Mouse (Mus musculus) embryonic facial prominence, embryonic 12.5 days (tissue): ENCODE data around the gene Cstb. TPM values are rescaled to one million over a fixed set of nuclear protein-coding genes. Genes with fewer than 3 reads are reported as not detected.

Source experiments
- ATAC-seq: fragments of 200-750 bp; cut with Nextera tagmentation; 2 replicates; pipeline ENCODE4 v1.8.0; 2017; ENCODE audit not compliant: insufficient number of reproducible peaks, insufficient read depth, low FRiP score, low TSS enrichment
- H3K27ac ChIP-seq: fragments of 300-500 bp; sonication (generic); 2 replicates; pipeline ENCODE4 v1.5.1; 2016; ENCODE audit warnings: mild to moderate bottlenecking
- H3K27me3 ChIP-seq: fragments of 300-500 bp; sonication (generic); 2 replicates; pipeline ENCODE4 v1.6.1; 2016; ENCODE audit warnings: mild to moderate bottlenecking, moderate library complexity
- H3K36me3 ChIP-seq: fragments of 300-500 bp; sonication (generic); 2 replicates; pipeline ENCODE4 v1.6.1; 2016; ENCODE audit warnings: mild to moderate bottlenecking
- H3K4me1 ChIP-seq: fragments of 300-500 bp; sonication (generic); 2 replicates; pipeline ENCODE4 v1.6.1; 2016
- H3K4me2 ChIP-seq: fragments of 300-500 bp; sonication (generic); replicated peaks from 2 replicates; pipeline ENCODE4 v1.6.1; 2016; ENCODE audit warnings: mild to moderate bottlenecking, moderate library complexity
- H3K4me3 ChIP-seq: fragments of 300-500 bp; sonication (generic); 2 replicates; pipeline ENCODE4 v1.5.1; 2016; ENCODE audit warnings: mild to moderate bottlenecking
- H3K9ac ChIP-seq: fragments of 300-500 bp; sonication (generic); 2 replicates; pipeline ENCODE4 v1.6.1; 2016; ENCODE audit warnings: mild to moderate bottlenecking, moderate library complexity
- H3K9me3 ChIP-seq: fragments of 300-500 bp; sonication (generic); 2 replicates; pipeline ENCODE4 v1.6.1; 2016; ENCODE audit warnings: mild to moderate bottlenecking, moderate library complexity
- WGBS: fragments of 180-500 bp; shearing (Covaris S2); methylation state at CpG from one replicate; pipeline ENCODE4 v1.1.7; 2016; 5-methylcytosine and 5-hydroxymethylcytosine counted together
- polyA plus RNA-seq: library from polyadenylated mRNA; unstranded; fragments of >200 nt; fragmentation: Nextera tagmentation; extraction: Ambion mirVana; gene quantifications from 2 replicates; pipeline ENCODE4 v1.2.1, GENCODE M21; 2016

Gene Cstb
- polyA plus RNA-seq, 1 experiment from 2014 or later: 189 TPM

GRCm38 (mm10) chr10:78442292-78442691 lies 16.8 kb downstream of the Cstb start:
- Histone ChIP-seq H3K9me3 (no peaks in the 10 kb centered on the region), H3K4me1 (no peaks in the 10 kb centered on the region), H3K27me3 (no peaks in the 10 kb centered on the region), H3K4me3 (no peak overlapping the region), H3K9ac (no peak overlapping the region), H3K27ac (no peak overlapping the region), H3K4me2 (no peak overlapping the region), H3K36me3 (peaks cover 22% of the 10 kb centered on the region)
- ATAC-seq: no peak
- WGBS: 94% methylated on average over 3 of the region's 3 CpGs

DNA sequence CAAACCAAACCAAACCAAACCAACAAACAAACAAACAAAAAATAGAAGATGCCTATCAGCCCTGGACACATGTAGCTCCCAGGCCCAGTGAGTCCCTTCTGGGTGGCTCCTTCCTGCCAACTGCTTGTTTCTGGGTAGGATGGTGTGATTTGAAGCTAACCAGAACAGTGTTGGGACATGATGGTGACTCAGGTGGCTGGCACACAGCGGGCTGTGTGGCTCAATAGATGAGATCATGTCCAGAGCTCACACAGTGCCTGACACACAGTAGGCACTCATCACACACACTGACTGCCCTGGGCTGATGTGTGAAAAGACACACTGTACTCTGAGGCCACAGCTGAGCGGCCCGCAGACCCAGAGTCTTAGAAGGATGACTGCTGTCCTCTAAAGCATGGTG lies 20.7 kb downstream of the Cstb start:
- 92% methylated on average over 3 of the region's 3 CpGs for WGBS
- Histone ChIP-seq H3K4me3 (no peak overlapping the region), H3K4me2 (no peak overlapping the region), H3K4me1 (no peaks in the 10 kb centered on the region), H3K36me3 (peaks cover 35% of the 10 kb centered on the region), H3K27ac (no peak overlapping the region), H3K9ac (no peak overlapping the region), H3K9me3 (no peaks in the 10 kb centered on the region), H3K27me3 (no peaks in the 10 kb centered on the region)
- no peak for ATAC-seq

DNA sequence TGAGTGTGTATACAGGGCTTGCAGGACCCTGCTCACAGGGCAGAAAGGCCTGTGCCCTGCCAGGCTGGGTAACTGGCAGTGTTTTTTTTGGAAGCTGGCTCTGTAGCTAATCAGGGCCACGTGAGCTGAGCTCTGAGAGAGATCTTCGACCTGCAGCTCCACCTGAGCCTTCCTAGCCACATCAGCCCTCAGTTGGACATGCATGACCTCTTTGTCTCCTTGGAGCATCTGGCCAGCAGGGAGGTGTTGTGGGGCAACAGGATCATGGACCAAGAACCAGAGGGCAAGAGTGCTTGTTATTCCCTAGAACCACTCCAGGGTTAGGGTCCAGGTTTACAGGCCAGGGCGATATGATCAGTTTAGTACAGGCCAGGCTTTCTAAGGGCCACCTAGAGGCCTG lies 21.9 kb downstream of the Cstb start:
- Histone ChIP-seq H3K9me3 (no peaks in the 10 kb centered on the region), H3K4me3 (no peak overlapping the region), H3K36me3 (peaks cover 35% of the 10 kb centered on the region), H3K27me3 (no peaks in the 10 kb centered on the region), H3K4me1 (no peaks in the 10 kb centered on the region), H3K9ac (no peak overlapping the region), H3K27ac (no peak overlapping the region), H3K4me2 (no peak overlapping the region)
- ATAC-seq: no peak
- WGBS: 73% methylated on average over 3 of the region's 3 CpGs

- H3K4me2 ChIP-seq: no peak overlapping the region
- ATAC-seq: no peak
- no peak overlapping the region for H3K27ac ChIP-seq
- H3K4me1 ChIP-seq: no peaks in the 10 kb centered on the region
- 89% methylated on average over 5 of the region's 5 CpGs for whole genome bisulfite sequencing
- no peaks in the 10 kb centered on the region for H3K27me3 ChIP-seq
- no peak overlapping the region for H3K9ac ChIP-seq
- H3K36me3 ChIP-seq: peaks cover 23% of the 10 kb centered on the region
- no peak overlapping the region for H3K4me3 ChIP-seq
- no peaks in the 10 kb centered on the region for H3K9me3 ChIP-seq
Measured at GRCm38 (mm10) chr10:78450761-78451160, 25.3 kb downstream of the Cstb start.

DNA sequence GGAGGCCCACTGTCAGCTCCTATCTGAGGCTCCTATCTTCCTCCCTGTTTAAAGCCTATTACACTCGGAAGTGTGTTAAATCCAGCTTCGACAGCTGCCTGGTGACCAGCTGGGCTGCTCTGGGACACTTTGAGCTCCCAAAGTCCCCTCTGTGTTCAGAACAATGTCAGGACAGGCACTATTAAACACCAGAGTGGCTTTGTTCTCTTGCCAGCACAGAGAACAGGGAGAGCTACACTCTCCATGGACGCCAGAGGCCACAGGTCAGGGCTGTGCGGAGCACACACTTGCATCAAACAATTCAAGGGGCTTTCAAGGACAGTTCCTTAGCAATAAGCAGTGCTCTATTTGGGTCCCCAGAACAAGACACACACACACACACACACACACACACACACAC lies 27.2 kb downstream of the Cstb start:
- Histone ChIP-seq H3K36me3 (peaks cover 19% of the 10 kb centered on the region), H3K9me3 (no peaks in the 10 kb centered on the region), H3K27ac (no peak overlapping the region), H3K9ac (no peak overlapping the region), H3K4me1 (peaks cover 3% of the 10 kb centered on the region), H3K4me3 (no peak overlapping the region), H3K4me2 (no peak overlapping the region), H3K27me3 (no peaks in the 10 kb centered on the region)
- 0 out of 2 replicates have a peak, but pooled peaks have one; percentile 32 for ATAC-seq
- 72% methylated on average over 4 of the region's 4 CpGs for WGBS

- Histone ChIP-seq H3K36me3 (no peaks in the 10 kb centered on the region), H3K27ac (no peak overlapping the region), H3K9ac (no peak overlapping the region), H3K4me1 (peaks cover 25% of the 10 kb centered on the region), H3K9me3 (no peaks in the 10 kb centered on the region), H3K4me2 (no peak overlapping the region), H3K27me3 (no peaks in the 10 kb centered on the region), H3K4me3 (no peak overlapping the region)
- ATAC-seq: no peak
- 86% methylated on average over 13 of the region's 13 CpGs for WGBS
Measured at GRCm38 (mm10) chr10:78456696-78457095, 31.2 kb downstream of the Cstb start.

DNA sequence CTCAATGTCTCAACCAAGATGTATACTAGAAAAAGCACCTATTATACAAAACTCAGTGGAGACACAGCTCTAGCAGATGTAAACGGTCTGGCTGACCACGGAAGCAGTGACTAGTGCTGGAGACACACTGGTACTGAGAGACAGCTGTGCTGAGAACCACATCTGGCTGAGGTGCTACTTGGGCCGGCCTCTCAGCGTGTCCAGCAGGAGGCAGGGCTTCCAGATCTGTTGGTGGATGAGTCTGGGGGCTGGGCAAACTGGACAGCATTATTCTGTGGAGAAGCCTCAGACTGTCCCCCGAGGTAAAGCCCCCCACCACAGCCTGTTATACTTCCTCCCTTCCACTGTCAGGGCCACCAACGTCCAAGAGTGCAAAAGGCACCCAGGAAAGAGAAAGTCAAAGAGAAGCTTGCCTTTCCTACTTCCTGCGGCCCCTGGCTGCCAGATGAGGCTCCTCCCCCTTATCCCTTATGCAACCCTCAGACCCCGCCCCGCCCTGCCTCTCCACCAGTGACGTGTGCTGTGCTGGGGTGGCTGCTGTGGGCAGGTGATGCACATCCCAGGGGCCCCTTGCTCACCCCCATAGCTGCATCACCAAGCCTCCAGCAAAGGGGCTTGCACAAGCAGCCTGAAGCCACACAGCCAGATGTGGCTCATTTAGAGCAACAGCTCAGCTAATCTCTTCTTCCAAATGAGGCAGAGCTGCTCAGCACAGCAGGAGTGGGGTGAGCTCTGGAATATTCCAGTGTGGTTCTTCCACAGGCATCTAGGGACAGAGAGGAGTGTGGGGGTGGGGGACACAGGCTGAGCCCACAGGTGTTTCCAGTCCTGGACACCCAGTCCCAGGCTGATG lies 32.3 kb downstream of the Cstb start:
- Histone ChIP-seq H3K9ac (no peak overlapping the region), H3K4me3 (no peak overlapping the region), H3K36me3 (no peaks in the 10 kb centered on the region), H3K4me1 (peaks cover 25% of the 10 kb centered on the region), H3K9me3 (no peaks in the 10 kb centered on the region), H3K27ac (peak overlapping the region; percentile 24; the same call in 1 of the 2 replicates), H3K27me3 (no peaks in the 10 kb centered on the region), H3K4me2 (no peak overlapping the region)
- 25% methylated on average over 10 of the region's 10 CpGs for WGBS
- no peak for ATAC-seq

DNA sequence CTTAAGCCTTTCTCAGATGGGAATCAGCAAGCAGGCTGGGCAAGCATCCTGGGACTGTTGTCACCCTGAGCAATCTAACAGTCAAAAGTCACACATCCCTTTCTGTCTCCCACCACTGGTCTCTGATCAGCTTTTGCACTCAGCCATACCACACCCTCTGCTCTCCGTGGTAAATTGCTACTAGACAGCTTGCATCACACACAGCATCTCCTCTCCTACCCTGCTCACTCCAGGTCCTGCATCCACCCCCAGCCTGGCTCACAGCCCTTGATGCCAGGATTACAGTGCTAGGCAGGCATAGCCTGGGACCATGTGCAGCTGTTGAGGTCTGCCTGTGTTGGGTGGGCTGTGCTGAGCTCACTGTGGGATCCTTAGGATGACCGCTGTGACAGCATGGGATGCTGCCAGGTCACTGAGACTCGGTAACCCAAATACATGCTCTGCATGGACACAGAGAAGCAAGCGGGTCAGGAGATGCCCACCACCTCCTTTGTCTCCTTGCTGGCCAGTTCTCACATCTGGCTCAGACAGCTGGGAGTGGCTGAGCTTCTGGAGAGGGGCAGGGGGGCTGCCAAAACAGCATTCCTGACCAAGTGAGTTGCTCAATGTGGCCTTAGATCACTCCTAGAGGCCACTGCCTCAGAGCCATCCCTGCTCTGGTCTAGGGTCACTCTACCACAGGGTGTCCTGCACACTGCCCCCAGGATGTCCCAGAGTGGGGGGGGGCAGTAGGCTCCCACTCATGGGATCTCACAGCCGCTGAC lies 33.1 kb downstream of the Cstb start:
- Histone ChIP-seq H3K27me3 (0 out of 2 replicates have a peak, but pooled peaks cover 3% of the 10 kb centered on the region), H3K4me1 (peaks cover 27% of the 10 kb centered on the region), H3K9me3 (no peaks in the 10 kb centered on the region), H3K9ac (no peak overlapping the region), H3K27ac (peak overlapping the region; percentile 24; the same call in 1 of the 2 replicates), H3K4me2 (no peak overlapping the region), H3K36me3 (no peaks in the 10 kb centered on the region), H3K4me3 (no peak overlapping the region)
- no peak for ATAC-seq
- 70% methylated on average over 5 of the region's 5 CpGs for WGBS

GRCm38 (mm10) chr10:78460463-78460862 lies 35.0 kb downstream of the Cstb start:
- H3K4me1 ChIP-seq: peaks cover 33% of the 10 kb centered on the region
- H3K9ac ChIP-seq: no peak overlapping the region
- H3K9me3 ChIP-seq: no peaks in the 10 kb centered on the region
- 0 out of 2 replicates have a peak, but pooled peaks cover 3% of the 10 kb centered on the region for H3K27me3 ChIP-seq
- ATAC-seq: no peak
- no peaks in the 10 kb centered on the region for H3K36me3 ChIP-seq
- WGBS: 24% methylated on average over 4 of the region's 5 CpGs
- no peak overlapping the region for H3K4me2 ChIP-seq
- no peak overlapping the region for H3K27ac ChIP-seq
- H3K4me3 ChIP-seq: no peak overlapping the region

- no peaks in the 10 kb centered on the region for H3K36me3 ChIP-seq
- H3K4me1 ChIP-seq: peaks cover 33% of the 10 kb centered on the region
- H3K9me3 ChIP-seq: no peaks in the 10 kb centered on the region
- no peak for ATAC-seq
- H3K4me2 ChIP-seq: no peak overlapping the region
- H3K27ac ChIP-seq: no peak overlapping the region
- 0 out of 2 replicates have a peak, but pooled peaks cover 3% of the 10 kb centered on the region for H3K27me3 ChIP-seq
- 78% methylated on average over 4 of the region's 4 CpGs for WGBS
- H3K4me3 ChIP-seq: no peak overlapping the region
- no peak overlapping the region for H3K9ac ChIP-seq
Measured at GRCm38 (mm10) chr10:78461767-78462166, 36.3 kb downstream of the Cstb start.

DNA sequence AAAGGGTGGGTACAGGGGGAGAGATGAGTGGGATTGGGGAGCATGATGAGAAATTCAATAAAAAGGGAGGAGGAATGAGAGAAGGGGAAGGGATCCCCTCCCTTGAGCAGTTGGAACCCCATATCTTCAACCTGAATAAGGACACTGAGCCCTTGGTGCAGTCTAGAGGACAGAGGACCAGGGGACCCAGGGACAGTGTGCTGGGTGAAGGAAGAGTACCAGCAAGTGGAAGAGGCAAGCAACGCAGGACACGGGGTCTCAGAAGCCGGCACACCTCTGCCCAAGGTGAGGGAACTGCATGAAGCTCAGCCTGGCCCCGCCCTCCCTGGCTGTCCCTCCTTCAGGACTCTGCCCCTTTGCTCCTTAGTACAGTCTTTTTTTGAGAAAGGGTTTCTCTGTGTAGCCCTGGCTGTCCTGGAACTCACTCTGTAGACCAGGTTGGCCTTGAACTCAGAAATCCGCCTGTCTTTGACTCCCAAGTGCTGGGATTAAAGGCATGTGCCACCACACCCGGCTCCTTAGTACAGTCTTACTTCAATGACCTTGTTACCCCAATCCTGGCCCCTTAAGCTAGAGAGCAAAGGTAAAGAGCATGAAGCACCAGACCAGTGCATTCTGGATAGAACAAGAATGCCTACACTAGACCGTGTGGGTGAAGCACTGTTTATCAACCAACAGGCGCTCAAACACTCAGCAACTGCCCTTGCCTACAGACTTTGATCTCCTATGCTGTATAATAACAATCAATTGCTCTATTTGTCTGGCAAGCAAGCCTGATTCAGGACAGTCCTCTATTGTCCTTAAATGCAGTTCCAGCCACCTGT lies 37.7 kb downstream of the Cstb start:
- 81% methylated on average over 8 of the region's 8 CpGs for WGBS
- Histone ChIP-seq H3K4me2 (no peak overlapping the region; the same call in 1 of the 2 replicates), H3K9me3 (no peaks in the 10 kb centered on the region), H3K27me3 (0 out of 2 replicates have a peak, but pooled peaks cover 3% of the 10 kb centered on the region), H3K4me1 (peaks cover 31% of the 10 kb centered on the region), H3K9ac (no peak overlapping the region), H3K27ac (no peak overlapping the region), H3K4me3 (0 out of 2 replicates have a peak overlapping the region, but pooled peaks have one; percentile 59), H3K36me3 (no peaks in the 10 kb centered on the region)
- ATAC-seq: no peak
